Mouse (Mus musculus) liver, embryonic 11.5 days (tissue): ENCODE measurements around the gene Icam5. TPM values are rescaled to one million over a fixed set of nuclear protein-coding genes. Genes with fewer than 3 reads are reported as not detected.
A peak's percentile ranks its signal among the peaks of the same experiment; 100 is the strongest.

Source experiments
- ATAC-seq: fragments of 200-750 bp; cut with Nextera tagmentation; replicated peaks from 2 replicates; pipeline ENCODE4 v1.8.0; 2017; ENCODE audit warnings: moderate number of reproducible peaks, mild to moderate bottlenecking, moderate TSS enrichment, moderate library complexity; ENCODE audit not compliant: low FRiP score
- DNase-seq: peaks from one replicate; pipeline ENCODE4 v3.0.0-alpha.2; 2017; ENCODE audit warnings: low spot score
- H3K27ac ChIP-seq: fragments of 300-500 bp; sonication (generic); 2 replicates; pipeline ENCODE4 v1.5.1; 2014; ENCODE audit warnings: mild to moderate bottlenecking, low read depth, low read length, control low read depth
- H3K27me3 ChIP-seq: fragments of 300-500 bp; sonication (generic); replicated peaks from 2 replicates; pipeline ENCODE4 v1.6.1; 2014; ENCODE audit warnings: low read length, mixed read lengths; ENCODE audit not compliant: control insufficient read depth, insufficient read depth
- H3K36me3 ChIP-seq: fragments of 300-500 bp; sonication (generic); 2 replicates; pipeline ENCODE4 v1.6.1; 2014; ENCODE audit warnings: mild to moderate bottlenecking, low read length, moderate library complexity, mixed read lengths; ENCODE audit not compliant: control insufficient read depth, insufficient read depth
- H3K4me1 ChIP-seq: fragments of 300-500 bp; sonication (generic); replicated peaks from 2 replicates; pipeline ENCODE4 v1.6.1; 2014; ENCODE audit warnings: low read length, mixed read lengths; ENCODE audit not compliant: control insufficient read depth, insufficient read depth
- H3K4me2 ChIP-seq: fragments of 300-500 bp; sonication (generic); 2 replicates; pipeline ENCODE4 v1.6.1; 2014; ENCODE audit warnings: mild to moderate bottlenecking, control low read depth, moderate library complexity
- H3K4me3 ChIP-seq: fragments of 300-500 bp; sonication (generic); 2 replicates; pipeline ENCODE4 v1.5.1; 2014; ENCODE audit warnings: low read depth, low read length, control low read depth
- H3K9ac ChIP-seq: fragments of 300-500 bp; sonication (generic); 2 replicates; pipeline ENCODE4 v1.6.1; 2014; ENCODE audit warnings: low read depth, low read length, control low read depth
- H3K9me3 ChIP-seq: fragments of 300-500 bp; sonication (generic); 2 replicates; pipeline ENCODE4 v1.6.1; 2016; ENCODE audit warnings: low read length, inconsistent platforms, mixed read lengths; ENCODE audit not compliant: control insufficient read depth
- WGBS: fragments of 180-500 bp; shearing (Covaris S2); extraction: QIAGEN DNeasy Blood & Tissue Kit; methylation state at CpG from one replicate; pipeline ENCODE4 v1.1.7; 2014; 5-methylcytosine and 5-hydroxymethylcytosine counted together
- polyA plus RNA-seq: library from polyadenylated mRNA; unstranded; fragments of >200 nt; fragmentation: Nextera tagmentation; extraction: Ambion mirVana; gene quantifications from 2 replicates; pipeline ENCODE4 v1.2.1, GENCODE M21; 2014

The Icam5 gene
- polyA plus RNA-seq, 1 experiment from 2014 or later = 0.37 TPM

DNA sequence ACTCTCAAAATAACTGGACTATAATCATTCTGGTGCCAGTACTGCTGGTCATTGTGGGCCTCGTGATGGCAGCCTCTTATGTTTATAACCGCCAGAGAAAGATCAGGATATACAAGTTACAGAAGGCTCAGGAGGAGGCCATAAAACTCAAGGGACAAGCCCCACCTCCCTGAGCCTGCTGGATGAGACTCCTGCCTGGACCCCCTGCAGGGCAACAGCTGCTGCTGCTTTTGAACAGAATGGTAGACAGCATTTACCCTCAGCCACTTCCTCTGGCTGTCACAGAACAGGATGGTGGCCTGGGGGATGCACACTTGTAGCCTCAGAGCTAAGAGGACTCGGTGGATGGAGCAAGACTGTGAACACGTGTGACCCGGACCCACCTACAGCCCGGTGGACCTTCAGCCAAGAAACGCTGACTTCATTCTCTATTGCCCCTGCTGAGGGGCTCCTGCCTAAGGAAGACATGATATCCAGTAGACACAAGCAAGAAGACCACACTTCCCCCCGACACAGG, 4.0 kb upstream of the Icam5 start:
- DNase-seq = no peak
- WGBS = 61% methylated on average over 8 of the region's 8 CpGs
- Histone ChIP-seq H3K9me3 (no peaks in the 10 kb centered on the region), H3K36me3 (no peaks in the 10 kb centered on the region), H3K27me3 (peaks cover 14% of the 10 kb centered on the region), H3K4me3 (no peak overlapping the region), H3K4me1 (peaks cover 39% of the 10 kb centered on the region), H3K9ac (peak overlapping the region; percentile 13; the same call in 1 of the 2 replicates), H3K4me2 (no peak overlapping the region), H3K27ac (peak overlapping the region; percentile 86)
- no peak for ATAC-seq

DNA sequence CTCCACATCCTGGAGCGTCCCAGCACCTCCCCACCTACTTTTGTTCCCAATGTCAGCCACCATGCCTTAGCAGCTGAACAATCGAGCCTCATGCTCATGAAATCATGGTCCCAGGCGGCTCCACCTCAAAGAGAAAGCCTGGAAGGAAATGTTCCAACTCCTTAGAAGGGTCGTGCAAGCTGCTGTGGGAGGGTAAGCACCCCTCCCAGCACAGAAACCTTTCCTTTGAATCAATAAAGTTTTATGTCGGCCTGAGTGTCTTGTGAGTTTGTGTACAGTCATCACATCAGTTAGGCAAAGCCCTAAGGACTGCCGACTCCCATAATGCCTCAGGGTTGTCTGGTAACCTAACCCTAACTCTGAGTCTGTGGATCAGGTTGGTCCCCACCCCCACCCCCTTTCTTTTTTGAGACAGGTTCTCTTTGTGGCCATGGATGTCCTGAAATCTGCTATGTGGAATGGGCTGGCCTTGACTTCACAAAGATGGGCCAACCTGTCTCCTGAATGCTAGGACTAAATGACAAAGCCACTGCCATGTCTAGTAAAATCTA, 3.2 kb upstream of the Icam5 start:
- Histone ChIP-seq H3K27ac (peak overlapping the region; percentile 86), H3K9ac (peak overlapping the region; percentile 51), H3K4me1 (peaks cover 43% of the 10 kb centered on the region), H3K9me3 (no peaks in the 10 kb centered on the region), H3K4me2 (peak overlapping the region; percentile 100), H3K27me3 (peaks cover 22% of the 10 kb centered on the region), H3K4me3 (0 out of 2 replicates have a peak overlapping the region, but pooled peaks have one; percentile 65), H3K36me3 (no peaks in the 10 kb centered on the region)
- no peak for DNase-seq
- WGBS = 61% methylated on average over 6 of the region's 6 CpGs
- no peak for ATAC-seq

DNA sequence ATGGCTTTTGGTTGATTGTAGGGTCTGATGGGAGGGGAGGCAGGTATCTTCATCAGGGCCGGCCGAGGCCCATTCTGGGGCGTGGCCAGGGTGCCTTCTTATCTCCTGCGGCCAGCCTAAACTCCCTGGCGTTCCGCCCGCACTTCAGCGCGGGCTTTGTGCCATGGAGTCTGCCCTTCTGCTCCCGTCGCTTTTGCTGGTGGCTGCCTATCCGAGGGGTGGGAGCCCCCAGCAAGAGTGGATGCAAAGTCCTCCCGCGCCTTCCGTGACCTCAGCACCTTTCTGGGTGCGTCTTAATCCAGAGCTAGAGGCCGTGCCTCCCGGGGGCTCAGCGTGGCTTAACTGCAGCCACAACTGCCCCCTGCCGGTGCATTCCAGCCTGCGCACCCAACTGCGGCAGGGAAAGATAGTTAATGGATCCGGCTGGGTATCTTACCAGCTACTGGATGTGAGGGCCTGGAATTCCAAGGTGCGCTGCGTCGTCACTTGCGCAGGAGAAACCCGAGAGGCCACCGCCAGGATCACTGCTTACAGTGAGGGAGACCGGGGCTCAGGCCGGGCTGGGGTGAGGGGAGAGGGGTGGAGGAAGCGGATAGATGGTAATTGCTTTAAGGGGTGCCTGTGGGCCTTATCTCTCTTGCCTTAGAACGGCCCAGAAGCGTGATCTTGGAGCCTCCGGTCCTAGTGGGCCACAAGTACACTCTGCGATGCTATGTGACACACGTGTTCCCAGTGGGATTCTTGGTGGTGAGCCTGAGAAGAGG, 2.4 kb upstream of the Icam5 start, which contains the start of gene Icam4:
Gene Icam4 (plus strand): TSS at position 83 of the 764 bp plus-strand sequence.
- DNase-seq (peak; percentile 85), ATAC-seq (peak; percentile 80)
- WGBS = 2% methylated on average over 37 of the region's 37 CpGs
- Histone ChIP-seq H3K4me3 (peak within 1 kb of the TSS; percentile 65), H3K27ac (peak within 1 kb of the TSS; percentile 86), H3K27me3 (peaks cover 29% of the 10 kb centered on the region), H3K9me3 (no peaks in the 10 kb centered on the region), H3K36me3 (no peaks in the 10 kb centered on the region), H3K4me1 (peaks cover 43% of the 10 kb centered on the region), H3K9ac (peak within 1 kb of the TSS; percentile 68), H3K4me2 (peak within 1 kb of the TSS; percentile 100)

GRCm38 (mm10) chr9:21030055-21030600, 1.7 kb upstream of the Icam5 start:
- H3K4me2 ChIP-seq = peak overlapping the region; percentile 100
- no peaks in the 10 kb centered on the region for H3K36me3 ChIP-seq
- no peak for DNase-seq
- H3K27me3 ChIP-seq = peaks cover 35% of the 10 kb centered on the region
- H3K27ac ChIP-seq = peak overlapping the region; percentile 86
- H3K4me1 ChIP-seq = peaks cover 46% of the 10 kb centered on the region
- no peak for ATAC-seq
- peak overlapping the region; percentile 65 for H3K4me3 ChIP-seq
- H3K9me3 ChIP-seq = no peaks in the 10 kb centered on the region
- WGBS = 13% methylated on average over 22 of the region's 22 CpGs
- H3K9ac ChIP-seq = peak overlapping the region; percentile 68

GRCm38 (mm10) chr9:21030781-21031250, 1.1 kb upstream of the Icam5 start:
- under 1% methylated on average over 13 of the region's 13 CpGs for WGBS
- Histone ChIP-seq H3K4me2 (peak overlapping the region; percentile 100), H3K9ac (peak overlapping the region; percentile 68), H3K27me3 (peaks cover 42% of the 10 kb centered on the region), H3K36me3 (no peaks in the 10 kb centered on the region), H3K4me3 (peak overlapping the region; percentile 65), H3K27ac (peak overlapping the region; percentile 86), H3K9me3 (no peaks in the 10 kb centered on the region), H3K4me1 (peaks cover 46% of the 10 kb centered on the region)
- DNase-seq = peak; percentile 76
- ATAC-seq = peak; percentile 70

DNA sequence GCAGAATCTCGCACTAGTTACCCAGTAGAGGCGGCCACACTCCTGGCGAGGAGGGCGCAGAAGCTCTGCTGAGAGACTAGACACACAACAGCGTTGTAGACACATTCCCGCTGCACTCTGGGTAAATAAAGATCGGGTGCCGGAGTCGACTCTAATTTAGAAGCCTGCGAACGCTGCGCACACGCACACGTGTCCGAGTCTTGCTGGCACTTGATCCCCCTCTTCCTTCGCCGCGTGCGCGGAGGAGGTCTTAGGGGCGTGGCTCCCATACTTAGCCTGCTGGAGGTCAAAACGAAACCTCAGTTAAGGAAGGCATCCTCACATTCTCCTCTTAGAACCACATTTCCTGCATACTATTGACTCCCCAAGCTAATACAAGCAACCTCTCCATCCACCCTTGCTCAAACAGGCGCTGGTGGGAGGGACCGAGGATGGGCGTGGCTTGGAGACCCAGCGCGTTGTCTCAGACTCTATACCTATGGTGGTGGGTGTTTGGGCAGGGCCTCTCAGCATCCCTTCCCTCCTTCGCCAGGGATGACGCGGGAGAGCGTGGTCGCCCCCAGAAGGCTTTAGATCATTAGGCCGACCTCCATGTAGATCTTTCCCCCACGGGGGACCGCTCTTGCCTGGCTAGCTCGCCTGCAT, 500 bp upstream of the Icam5 start:
- ATAC-seq (peak; percentile 3; the same call in 1 of the 2 replicates), DNase-seq (no peak)

DNA sequence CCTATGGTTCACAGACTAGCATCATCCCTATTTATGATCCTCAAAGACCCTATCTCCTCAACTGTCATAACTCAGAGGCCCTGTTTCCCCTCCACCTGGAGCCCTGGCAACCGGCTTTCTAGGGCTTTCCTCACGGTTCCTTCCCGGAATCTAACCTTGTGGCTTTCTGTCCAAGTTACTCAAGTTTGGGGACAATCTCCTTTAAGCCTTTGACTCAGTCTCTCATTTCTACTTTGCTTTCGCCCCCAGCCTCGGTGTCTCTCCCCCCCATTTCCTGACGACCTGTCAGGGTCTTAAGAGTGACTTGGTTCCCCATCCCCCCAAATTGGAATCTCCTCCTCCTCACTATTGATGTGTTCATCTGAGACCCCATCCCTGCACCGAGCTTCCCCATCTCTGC, 618 bp downstream of the Icam5 start:
- ATAC-seq (no peak), DNase-seq (no peak)
- Histone ChIP-seq H3K36me3 (no peaks in the 10 kb centered on the region), H3K9me3 (no peaks in the 10 kb centered on the region), H3K27ac (no peak overlapping the region), H3K9ac (peak overlapping the region; percentile 48; the same call in 1 of the 2 replicates), H3K27me3 (peaks cover 59% of the 10 kb centered on the region), H3K4me3 (peak overlapping the region; percentile 65), H3K4me1 (peaks cover 48% of the 10 kb centered on the region), H3K4me2 (peak overlapping the region; percentile 100)
- WGBS = 4% methylated on average over 7 of the region's 7 CpGs

More for the DNA sequence above, 500 bp upstream of the Icam5 start:
- no peaks in the 10 kb centered on the region for H3K9me3 ChIP-seq
- H3K4me3 ChIP-seq = peak overlapping the region; percentile 65
- H3K9ac ChIP-seq = peak overlapping the region; percentile 48
- H3K36me3 ChIP-seq = no peaks in the 10 kb centered on the region
- H3K27me3 ChIP-seq = peaks cover 48% of the 10 kb centered on the region
- peak overlapping the region; percentile 77 for H3K27ac ChIP-seq
- peak overlapping the region; percentile 100 for H3K4me2 ChIP-seq
- peaks cover 46% of the 10 kb centered on the region for H3K4me1 ChIP-seq
- WGBS = under 1% methylated on average over 36 of the region's 36 CpGs

GRCm38 (mm10) chr9:21033136-21033535, 1.3 kb downstream of the Icam5 start:
- DNase-seq (peak; percentile 86), ATAC-seq (peak; percentile 56)
- Histone ChIP-seq H3K4me3 (peak overlapping the region; percentile 65), H3K27ac (no peak overlapping the region), H3K4me1 (peaks cover 48% of the 10 kb centered on the region), H3K9ac (peak overlapping the region; percentile 42), H3K27me3 (peaks cover 65% of the 10 kb centered on the region), H3K4me2 (peak overlapping the region; percentile 100), H3K9me3 (no peaks in the 10 kb centered on the region), H3K36me3 (no peaks in the 10 kb centered on the region)
- WGBS = under 1% methylated on average over 34 of the region's 34 CpGs
